Mouse (Mus musculus): Measurements from ENCODE around the gene Hacd4. TPM values are rescaled to one million over a fixed set of nuclear protein-coding genes. Genes with fewer than 3 reads are reported as not detected.

Hacd4 gene
- total and polyA plus RNA-seq, 2 experiments from 2014 or later, result 5.9 to 6.6 TPM

DNA sequence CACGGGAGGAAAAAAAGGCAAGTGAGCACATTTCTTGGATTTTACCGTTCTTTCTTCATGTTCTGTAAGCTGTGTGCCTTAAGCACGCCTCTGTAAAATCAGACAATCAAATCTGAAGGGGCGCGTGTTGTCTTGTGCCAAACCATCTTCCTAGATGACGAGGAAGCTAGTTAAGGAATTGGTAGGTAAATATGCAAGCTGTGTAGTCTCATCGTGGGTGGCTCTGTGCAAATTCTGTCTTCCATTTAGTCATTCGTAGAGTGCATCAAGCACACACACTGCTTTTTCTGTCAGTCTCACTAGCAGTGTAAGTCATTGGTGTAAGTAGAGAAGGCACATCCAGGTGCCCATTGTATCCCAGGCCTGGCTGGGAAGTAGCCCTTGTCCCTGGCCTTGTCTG is 67.9 kb downstream of the Hacd4 start:
- Histone ChIP-seq H3K9me3 (replicated peaks; ENCODE audit: control insufficient read depth, low read length) (no peaks in the 10 kb centered on the region), H3K4me1 (ENCODE audit: control insufficient read depth, insufficient read depth) (no peaks in the 10 kb centered on the region), H3K9ac (replicated peaks; ENCODE audit: low read depth, low read length) (no peak overlapping the region), H3K36me3 (replicated peaks; ENCODE audit: control insufficient read depth, insufficient read depth, low read length) (no peaks in the 10 kb centered on the region), H3K27me3 (ENCODE audit: control insufficient read depth, insufficient read depth, low read length) (no peaks in the 10 kb centered on the region), H3K27ac (ENCODE audit: low read depth) (no peak overlapping the region), H3K4me3 (ENCODE audit: low read depth, low read length) (no peak overlapping the region), H3K4me2 (ENCODE audit: low read depth, low read length) (no peak overlapping the region)
- no peak for TF ChIP-seq CTCF (IDR thresholded peaks at IDR 0.05; ENCODE audit: low read depth)
- WGBS, result 94% methylated on average over 8 of the region's 8 CpGs
- ATAC-seq (ENCODE audit: insufficient read depth, low read depth) (no peak), DNase-seq (ENCODE audit: low spot score) (no peak)

DNA sequence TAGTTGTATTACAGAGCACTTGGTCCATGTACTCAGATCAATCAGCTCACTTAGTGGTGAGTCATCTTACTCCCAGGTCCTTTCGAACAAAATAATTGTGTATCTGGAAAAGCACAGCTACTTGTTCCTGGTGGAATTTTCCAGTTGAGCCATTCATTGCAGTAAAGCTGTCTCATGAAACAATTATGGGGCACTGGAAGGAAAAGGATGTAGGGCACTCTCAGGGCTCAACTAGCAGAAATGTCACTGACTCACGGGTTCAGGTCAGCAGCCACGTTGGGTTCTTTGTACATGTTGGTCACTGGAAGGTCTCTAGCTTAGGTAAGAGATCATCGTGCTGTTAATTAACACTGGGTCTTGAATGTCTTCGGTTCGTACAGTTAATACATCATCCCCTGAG is 68.8 kb downstream of the Hacd4 start:
- Histone ChIP-seq H3K27me3 (ENCODE audit: control insufficient read depth, insufficient read depth, low read length) (no peaks in the 10 kb centered on the region), H3K4me1 (ENCODE audit: control insufficient read depth, insufficient read depth) (no peaks in the 10 kb centered on the region), H3K4me2 (ENCODE audit: low read depth, low read length) (no peak overlapping the region), H3K27ac (ENCODE audit: low read depth) (no peak overlapping the region), H3K9me3 (replicated peaks; ENCODE audit: control insufficient read depth, low read length) (no peaks in the 10 kb centered on the region), H3K4me3 (ENCODE audit: low read depth, low read length) (no peak overlapping the region), H3K9ac (replicated peaks; ENCODE audit: low read depth, low read length) (no peak overlapping the region), H3K36me3 (replicated peaks; ENCODE audit: control insufficient read depth, insufficient read depth, low read length) (no peaks in the 10 kb centered on the region)
- DNase-seq (ENCODE audit: low spot score) (no peak), ATAC-seq (ENCODE audit: insufficient read depth, low read depth) (no peak)
- WGBS, result 88% methylated on average over 6 of the region's 6 CpGs
- no peak for TF ChIP-seq EP300 (IDR thresholded peaks at IDR 0.05; ENCODE audit: low read depth)
- TF ChIP-seq CTCF (IDR thresholded peaks at IDR 0.05; ENCODE audit: low read depth), result no peak

DNA sequence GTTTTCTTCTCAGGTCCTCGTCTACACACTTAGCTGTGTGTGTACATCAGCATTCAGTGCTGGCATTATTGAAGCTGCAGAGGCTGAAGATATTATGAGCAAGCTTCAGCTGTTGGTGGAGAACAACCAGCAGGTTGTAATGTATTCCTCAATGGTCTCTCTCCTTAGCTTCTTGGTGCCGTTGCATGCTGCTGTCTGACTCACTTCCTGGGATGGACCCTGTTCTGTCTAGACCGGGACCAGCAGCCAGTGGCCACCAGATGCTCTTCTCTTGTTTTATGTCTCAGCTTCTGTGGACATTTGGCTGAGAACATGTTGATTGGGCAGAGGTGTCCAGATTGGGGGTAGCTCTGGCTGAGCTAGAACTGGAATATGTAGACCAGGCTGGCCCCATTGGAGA is 81.3 kb downstream of the Hacd4 start:
- no peaks in the 10 kb centered on the region for H3K36me3 ChIP-seq (replicated peaks; ENCODE audit: control insufficient read depth, insufficient read depth, low read length)
- no peak for TF ChIP-seq EP300 (IDR thresholded peaks at IDR 0.05; ENCODE audit: low read depth)
- TF ChIP-seq CTCF (IDR thresholded peaks at IDR 0.05; ENCODE audit: low read depth), result no peak
- no peak overlapping the region for H3K4me3 ChIP-seq (ENCODE audit: low read depth, low read length)
- 61% methylated on average over 3 of the region's 3 CpGs for WGBS
- no peak overlapping the region for H3K27ac ChIP-seq (ENCODE audit: low read depth)
- no peak overlapping the region for H3K9ac ChIP-seq (replicated peaks; ENCODE audit: low read depth, low read length)
- H3K4me1 ChIP-seq (ENCODE audit: control insufficient read depth, insufficient read depth), result no peaks in the 10 kb centered on the region
- DNase-seq (ENCODE audit: low spot score) (no peak), ATAC-seq (ENCODE audit: insufficient read depth, low read depth) (no peak)
- H3K27me3 ChIP-seq (ENCODE audit: control insufficient read depth, insufficient read depth, low read length), result no peaks in the 10 kb centered on the region
- H3K4me2 ChIP-seq (ENCODE audit: low read depth, low read length), result no peak overlapping the region
- no peaks in the 10 kb centered on the region for H3K9me3 ChIP-seq (replicated peaks; ENCODE audit: control insufficient read depth, low read length)

DNA sequence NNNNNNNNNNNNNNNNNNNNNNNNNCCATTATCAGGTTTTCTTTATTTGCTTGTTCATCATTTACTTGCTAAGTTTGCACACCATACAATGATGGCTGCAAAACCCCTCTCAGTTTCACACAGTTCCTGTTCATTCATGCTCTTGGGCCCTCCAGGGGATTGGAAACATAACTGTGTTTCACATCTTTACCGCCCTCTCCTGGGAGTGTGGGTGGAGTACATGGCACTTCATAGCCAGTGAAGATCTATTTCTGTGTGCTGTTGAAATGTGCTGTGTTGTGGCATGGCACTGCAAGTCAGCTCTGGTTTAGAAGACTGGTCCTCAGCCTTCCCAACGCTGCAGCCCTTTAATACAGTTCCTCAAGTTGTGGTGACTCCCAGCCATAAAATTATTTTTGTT is 82.1 kb downstream of the Hacd4 start:
- 56% methylated on average over 2 of the region's 2 CpGs for WGBS
- Histone ChIP-seq H3K4me2 (ENCODE audit: low read depth, low read length) (no peak overlapping the region), H3K9ac (replicated peaks; ENCODE audit: low read depth, low read length) (no peak overlapping the region), H3K36me3 (replicated peaks; ENCODE audit: control insufficient read depth, insufficient read depth, low read length) (no peaks in the 10 kb centered on the region), H3K27ac (ENCODE audit: low read depth) (no peak overlapping the region), H3K27me3 (ENCODE audit: control insufficient read depth, insufficient read depth, low read length) (no peaks in the 10 kb centered on the region), H3K4me3 (ENCODE audit: low read depth, low read length) (no peak overlapping the region), H3K9me3 (replicated peaks; ENCODE audit: control insufficient read depth, low read length) (no peaks in the 10 kb centered on the region), H3K4me1 (ENCODE audit: control insufficient read depth, insufficient read depth) (no peaks in the 10 kb centered on the region)
- TF ChIP-seq CTCF (IDR thresholded peaks at IDR 0.05; ENCODE audit: low read depth) (peak; percentile 41), EP300 (IDR thresholded peaks at IDR 0.05; ENCODE audit: low read depth) (no peak)
- DNase-seq (ENCODE audit: low spot score) (no peak), ATAC-seq (ENCODE audit: insufficient read depth, low read depth) (no peak)

DNA sequence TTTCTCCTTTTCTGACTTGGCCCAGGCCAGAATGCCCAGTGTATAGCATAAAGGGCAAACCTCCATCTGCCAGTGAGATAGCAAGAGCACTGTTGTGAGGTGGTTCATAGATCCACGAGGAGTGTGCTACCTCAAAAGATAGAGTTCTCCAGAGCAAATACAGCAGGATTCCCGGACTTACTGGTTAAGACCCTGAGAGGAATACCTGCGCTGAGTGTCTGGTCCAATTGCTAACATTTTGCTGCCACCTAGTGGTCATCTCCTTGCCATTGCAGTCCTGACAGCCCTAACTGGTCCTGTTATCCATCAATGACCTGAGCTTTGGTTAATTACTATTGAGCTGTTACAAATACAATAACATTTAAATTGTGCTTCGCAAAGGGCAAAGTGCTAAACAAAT is 87.8 kb downstream of the Hacd4 start:
- H3K9me3 ChIP-seq (replicated peaks; ENCODE audit: control insufficient read depth, low read length), result no peaks in the 10 kb centered on the region
- DNase-seq (ENCODE audit: low spot score) (peak; percentile 80), ATAC-seq (ENCODE audit: insufficient read depth, low read depth) (peak; percentile 51; the same call in 1 of the 2 replicates)
- TF ChIP-seq EP300 (IDR thresholded peaks at IDR 0.05; ENCODE audit: low read depth) (no peak), CTCF (IDR thresholded peaks at IDR 0.05; ENCODE audit: low read depth) (peak; percentile 97)
- no peak overlapping the region for H3K4me3 ChIP-seq (ENCODE audit: low read depth, low read length)
- H3K27me3 ChIP-seq (ENCODE audit: control insufficient read depth, insufficient read depth, low read length), result no peaks in the 10 kb centered on the region
- no peaks in the 10 kb centered on the region for H3K4me1 ChIP-seq (ENCODE audit: control insufficient read depth, insufficient read depth)
- H3K9ac ChIP-seq (replicated peaks; ENCODE audit: low read depth, low read length), result no peak overlapping the region
- no peak overlapping the region for H3K4me2 ChIP-seq (ENCODE audit: low read depth, low read length)
- 4% methylated on average over 4 of the region's 4 CpGs for WGBS
- H3K27ac ChIP-seq (ENCODE audit: low read depth), result no peak overlapping the region
- H3K36me3 ChIP-seq (replicated peaks; ENCODE audit: control insufficient read depth, insufficient read depth, low read length), result no peaks in the 10 kb centered on the region

Other genes starting within 250 kb of the Hacd4 start
- gene Ifnb1, start 83.8 kb upstream of the Hacd4 start, total RNA-seq (2014; rRNA removed; ENCODE audit: low replicate concordance), result not detected in 2 replicates
- not detected in 2 replicates for gene Ifnb1, start 83.8 kb upstream of the Hacd4 start, polyA plus RNA-seq (2015; fragmentation: Nextera tagmentation; extraction: Ambion mirVana)
- not detected in 2 replicates for gene Ifna15, start 119.3 kb upstream of the Hacd4 start, total RNA-seq (2014; rRNA removed; ENCODE audit: low replicate concordance)
- not detected in 2 replicates for gene Ifna15, start 119.3 kb upstream of the Hacd4 start, polyA plus RNA-seq (2015; fragmentation: Nextera tagmentation; extraction: Ambion mirVana)
- gene Ifna14, start 132.9 kb upstream of the Hacd4 start, total RNA-seq (2014; rRNA removed; ENCODE audit: low replicate concordance), result not detected in 2 replicates
- gene Ifna14, start 132.9 kb upstream of the Hacd4 start, polyA plus RNA-seq (2015; fragmentation: Nextera tagmentation; extraction: Ambion mirVana), result not detected in 2 replicates
- not detected in 2 replicates for gene Ifna9, start 153.5 kb upstream of the Hacd4 start, total RNA-seq (2014; rRNA removed; ENCODE audit: low replicate concordance)
- gene Ifna9, start 153.5 kb upstream of the Hacd4 start, polyA plus RNA-seq (2015; fragmentation: Nextera tagmentation; extraction: Ambion mirVana), result not detected in 2 replicates
- not detected in 2 replicates for gene Ifna12, start 164.4 kb upstream of the Hacd4 start, total RNA-seq (2014; rRNA removed; ENCODE audit: low replicate concordance)
- not detected in 2 replicates for gene Ifna12, start 164.4 kb upstream of the Hacd4 start, polyA plus RNA-seq (2015; fragmentation: Nextera tagmentation; extraction: Ambion mirVana)
- not detected in 2 replicates for gene C87499, start 195.5 kb upstream of the Hacd4 start, total RNA-seq (2014; rRNA removed; ENCODE audit: low replicate concordance)
- gene C87499, start 195.5 kb upstream of the Hacd4 start, polyA plus RNA-seq (2015; fragmentation: Nextera tagmentation; extraction: Ambion mirVana), result not detected in 2 replicates
- gene Ifna13, start 205.5 kb upstream of the Hacd4 start, total RNA-seq (2014; rRNA removed; ENCODE audit: low replicate concordance), result not detected in 2 replicates
- gene Ifna13, start 205.5 kb upstream of the Hacd4 start, polyA plus RNA-seq (2015; fragmentation: Nextera tagmentation; extraction: Ambion mirVana), result not detected in 2 replicates
- gene Ifna16, start 238.0 kb upstream of the Hacd4 start, total RNA-seq (2014; rRNA removed; ENCODE audit: low replicate concordance), result not detected in 2 replicates
- not detected in 2 replicates for gene Ifna16, start 238.0 kb upstream of the Hacd4 start, polyA plus RNA-seq (2015; fragmentation: Nextera tagmentation; extraction: Ambion mirVana)
- gene Ifna2, start 245.0 kb upstream of the Hacd4 start, total RNA-seq (2014; rRNA removed; ENCODE audit: low replicate concordance), result not detected in 2 replicates
- not detected in 2 replicates for gene Ifna2, start 245.0 kb upstream of the Hacd4 start, polyA plus RNA-seq (2015; fragmentation: Nextera tagmentation; extraction: Ambion mirVana)

All from heart, postnatal 0 days (tissue).